Mouse (Mus musculus) liver, embryonic 11.5 days (tissue): ENCODE data around the gene Gnat1. TPM values are rescaled to one million over a fixed set of nuclear protein-coding genes. Genes with fewer than 3 reads are reported as not detected.

Experiments used
- ATAC-seq: fragments of 200-750 bp; cut with Nextera tagmentation; replicated peaks from 2 replicates; pipeline ENCODE4 v1.8.0; 2017; ENCODE audit warnings: moderate number of reproducible peaks, mild to moderate bottlenecking, moderate TSS enrichment, moderate library complexity; ENCODE audit not compliant: low FRiP score
- DNase-seq: peaks from one replicate; pipeline ENCODE4 v3.0.0-alpha.2; 2017; ENCODE audit warnings: low spot score
- H3K27ac ChIP-seq: fragments of 300-500 bp; sonication (generic); 2 replicates; pipeline ENCODE4 v1.5.1; 2014; ENCODE audit warnings: mild to moderate bottlenecking, low read depth, low read length, control low read depth
- H3K27me3 ChIP-seq: fragments of 300-500 bp; sonication (generic); replicated peaks from 2 replicates; pipeline ENCODE4 v1.6.1; 2014; ENCODE audit warnings: low read length, mixed read lengths; ENCODE audit not compliant: control insufficient read depth, insufficient read depth
- H3K36me3 ChIP-seq: fragments of 300-500 bp; sonication (generic); 2 replicates; pipeline ENCODE4 v1.6.1; 2014; ENCODE audit warnings: mild to moderate bottlenecking, low read length, moderate library complexity, mixed read lengths; ENCODE audit not compliant: control insufficient read depth, insufficient read depth
- H3K4me1 ChIP-seq: fragments of 300-500 bp; sonication (generic); replicated peaks from 2 replicates; pipeline ENCODE4 v1.6.1; 2014; ENCODE audit warnings: low read length, mixed read lengths; ENCODE audit not compliant: control insufficient read depth, insufficient read depth
- H3K4me2 ChIP-seq: fragments of 300-500 bp; sonication (generic); 2 replicates; pipeline ENCODE4 v1.6.1; 2014; ENCODE audit warnings: mild to moderate bottlenecking, control low read depth, moderate library complexity
- H3K4me3 ChIP-seq: fragments of 300-500 bp; sonication (generic); 2 replicates; pipeline ENCODE4 v1.5.1; 2014; ENCODE audit warnings: low read depth, low read length, control low read depth
- H3K9ac ChIP-seq: fragments of 300-500 bp; sonication (generic); 2 replicates; pipeline ENCODE4 v1.6.1; 2014; ENCODE audit warnings: low read depth, low read length, control low read depth
- H3K9me3 ChIP-seq: fragments of 300-500 bp; sonication (generic); 2 replicates; pipeline ENCODE4 v1.6.1; 2016; ENCODE audit warnings: low read length, inconsistent platforms, mixed read lengths; ENCODE audit not compliant: control insufficient read depth
- WGBS: fragments of 180-500 bp; shearing (Covaris S2); extraction: QIAGEN DNeasy Blood & Tissue Kit; methylation state at CpG from one replicate; pipeline ENCODE4 v1.1.7; 2014; 5-methylcytosine and 5-hydroxymethylcytosine counted together
- polyA plus RNA-seq: library from polyadenylated mRNA; unstranded; fragments of >200 nt; fragmentation: Nextera tagmentation; extraction: Ambion mirVana; gene quantifications from 2 replicates; pipeline ENCODE4 v1.2.1, GENCODE M21; 2014

Gene Gnat1
- polyA plus RNA-seq, 1 experiment from 2014 or later, result 4.7 TPM

- Histone ChIP-seq H3K27ac (peak overlapping the region; percentile 35; the same call in 1 of the 2 replicates), H3K4me1 (peaks cover 61% of the 10 kb centered on the region), H3K36me3 (peaks cover 11% of the 10 kb centered on the region; the same call in 1 of the 2 replicates), H3K9me3 (no peaks in the 10 kb centered on the region), H3K4me2 (peak overlapping the region; percentile 23; the same call in 1 of the 2 replicates), H3K27me3 (no peaks in the 10 kb centered on the region), H3K4me3 (no peak overlapping the region; the same call in 1 of the 2 replicates), H3K9ac (no peak overlapping the region)
- ATAC-seq, result no peak
- DNase-seq, result no peak
- WGBS, result 47% methylated on average over 15 of the region's 15 CpGs
These were observed 53.2 kb downstream of the Gnat1 start for GRCm38 (mm10) chr9:107626158-107626843.

DNA sequence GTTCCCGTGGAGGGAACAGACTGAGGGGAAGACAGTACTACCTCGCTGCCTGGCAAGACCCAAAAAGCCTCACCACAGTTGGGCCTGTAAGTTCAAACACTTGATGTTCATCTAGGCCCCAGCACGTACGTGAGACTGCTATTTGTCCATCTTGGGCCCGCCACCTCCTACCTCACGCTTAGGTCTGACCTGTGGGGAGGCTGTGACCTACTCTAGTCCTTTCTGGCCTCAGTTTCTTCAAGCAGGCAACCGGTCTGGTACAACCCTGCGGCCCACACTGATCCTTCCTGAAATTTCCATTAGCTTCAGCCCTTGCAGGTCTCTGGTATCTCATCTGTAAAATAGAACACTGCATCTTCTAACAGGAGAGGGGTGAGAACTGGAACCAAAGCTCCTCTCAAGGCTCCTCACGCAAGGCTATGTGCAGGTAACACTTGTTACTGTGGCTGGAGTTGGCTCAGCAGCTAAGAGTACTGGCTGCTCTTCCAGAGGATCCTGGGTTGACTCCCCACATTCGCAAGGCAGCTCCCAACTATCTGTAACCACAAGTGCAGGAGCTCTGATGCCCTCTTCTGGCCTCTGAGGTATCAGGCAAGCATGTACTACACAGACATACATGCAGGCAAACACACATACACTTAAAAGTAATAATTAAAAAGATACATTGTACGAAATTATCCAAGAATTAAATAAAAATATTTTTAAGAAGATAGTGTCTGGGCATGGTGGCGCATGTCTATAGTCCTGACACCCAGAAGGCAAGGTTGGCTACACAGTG is 54.0 kb downstream of the Gnat1 start:
- ATAC-seq (no peak), DNase-seq (no peak)
- H3K4me1 ChIP-seq, result peaks cover 54% of the 10 kb centered on the region
- H3K4me3 ChIP-seq, result no peak overlapping the region
- WGBS, result 89% methylated on average over 12 of the region's 12 CpGs
- H3K4me2 ChIP-seq, result peak overlapping the region; percentile 12; the same call in 1 of the 2 replicates
- no peaks in the 10 kb centered on the region for H3K27me3 ChIP-seq
- H3K36me3 ChIP-seq, result peaks cover 9% of the 10 kb centered on the region; the same call in 1 of the 2 replicates
- no peaks in the 10 kb centered on the region for H3K9me3 ChIP-seq
- no peak overlapping the region; the same call in 1 of the 2 replicates for H3K27ac ChIP-seq
- no peak overlapping the region for H3K9ac ChIP-seq

GRCm38 (mm10) chr9:107624951-107625350 is 54.6 kb downstream of the Gnat1 start:
- H3K4me3 ChIP-seq, result no peak overlapping the region
- H3K4me2 ChIP-seq, result peak overlapping the region; percentile 12
- ATAC-seq, result no peak
- H3K9ac ChIP-seq, result peak overlapping the region; percentile 32; the same call in 1 of the 2 replicates
- no peaks in the 10 kb centered on the region for H3K27me3 ChIP-seq
- DNase-seq, result no peak
- peak overlapping the region; percentile 19; the same call in 1 of the 2 replicates for H3K27ac ChIP-seq
- H3K4me1 ChIP-seq, result peaks cover 49% of the 10 kb centered on the region
- WGBS, result 77% methylated on average over 3 of the region's 3 CpGs
- no peaks in the 10 kb centered on the region for H3K9me3 ChIP-seq
- peaks cover 9% of the 10 kb centered on the region; the same call in 1 of the 2 replicates for H3K36me3 ChIP-seq

GRCm38 (mm10) chr9:107624539-107624938 is 55.0 kb downstream of the Gnat1 start:
- peak overlapping the region; percentile 12 for H3K4me2 ChIP-seq
- H3K9ac ChIP-seq, result peak overlapping the region; percentile 32; the same call in 1 of the 2 replicates
- peak overlapping the region; percentile 19; the same call in 1 of the 2 replicates for H3K27ac ChIP-seq
- peaks cover 49% of the 10 kb centered on the region for H3K4me1 ChIP-seq
- peaks cover 13% of the 10 kb centered on the region; the same call in 1 of the 2 replicates for H3K36me3 ChIP-seq
- no peaks in the 10 kb centered on the region for H3K27me3 ChIP-seq
- 63% methylated on average over 5 of the region's 5 CpGs for WGBS
- DNase-seq (no peak), ATAC-seq (no peak)
- no peak overlapping the region for H3K4me3 ChIP-seq
- no peaks in the 10 kb centered on the region for H3K9me3 ChIP-seq

Other genes with a start within 250 kb of the Gnat1 start
- gene Tmem115, start 145.8 kb downstream of the Gnat1 start, polyA plus RNA-seq, result 35.4 and 35.9 TPM in 2 replicates
- gene Cyb561d2, start 137.5 kb downstream of the Gnat1 start, polyA plus RNA-seq, result 28.9 and 31.0 TPM in 2 replicates
- 26.5 and 31.3 TPM in 2 replicates for gene Nprl2, start 137.5 kb downstream of the Gnat1 start, polyA plus RNA-seq
- gene Zmynd10, start 132.4 kb downstream of the Gnat1 start, polyA plus RNA-seq, result 0.10 and 0.35 TPM in 2 replicates
- gene Rassf1, start 128.2 kb downstream of the Gnat1 start, polyA plus RNA-seq, result 31.2 and 37.0 TPM in 2 replicates
- gene Tusc2, start 116.5 kb downstream of the Gnat1 start, polyA plus RNA-seq, result 60.6 and 62.7 TPM in 2 replicates
- 89.7 and 92.5 TPM in 2 replicates for gene Hyal2, start 111.8 kb downstream of the Gnat1 start, polyA plus RNA-seq
- gene Hyal1, start 102.8 kb downstream of the Gnat1 start, polyA plus RNA-seq, result 4.2 and 4.6 TPM in 2 replicates
- gene Naa80, start 100.8 kb downstream of the Gnat1 start, polyA plus RNA-seq, result 20.5 and 20.7 TPM in 2 replicates
- 1.0 and 1.5 TPM in 2 replicates for gene Hyal3, start 98.9 kb downstream of the Gnat1 start, polyA plus RNA-seq
- 219 and 230 TPM in 2 replicates for gene Ifrd2, start 92.1 kb downstream of the Gnat1 start, polyA plus RNA-seq
- 0.63 and 0.79 TPM in 2 replicates for gene Sema3b, start 70.5 kb downstream of the Gnat1 start, polyA plus RNA-seq
- 217 and 233 TPM in 2 replicates for gene Gnai2, start 44.3 kb downstream of the Gnat1 start, polyA plus RNA-seq
- gene Slc38a3, start 10.2 kb downstream of the Gnat1 start, polyA plus RNA-seq, result 3.9 and 4.0 TPM in 2 replicates
- 5.9 and 6.2 TPM in 2 replicates for gene Sema3f, start 30.8 kb upstream of the Gnat1 start, polyA plus RNA-seq
- 115 and 123 TPM in 2 replicates for gene Rbm5, start 91.3 kb upstream of the Gnat1 start, polyA plus RNA-seq
- gene Rbm6, start 193.5 kb upstream of the Gnat1 start, polyA plus RNA-seq, result 60.0 and 60.9 TPM in 2 replicates
- gene Mon1a, start 208.4 kb upstream of the Gnat1 start, polyA plus RNA-seq, result 8.9 and 11.0 TPM in 2 replicates
- 1.3 and 1.5 TPM in 2 replicates for gene Mst1r, start 227.2 kb upstream of the Gnat1 start, polyA plus RNA-seq
- gene Actl11, start 248.8 kb upstream of the Gnat1 start, polyA plus RNA-seq, result not detected in 2 replicates